Mouse (Mus musculus) gastrocnemius, adult 8-10 months (tissue): ENCODE measurements at regions not wholly inside any gene's neighbourhood (a gene's known extent, or its start where the extent isn't known, plus 50 kb on each side); places are given as distances from the start of the nearest gene placed in this dataset. TPM values are rescaled to one million over a fixed set of nuclear protein-coding genes. Genes with fewer than 3 reads are reported as not detected.

Source experiments
- microRNA-seq: library from miRNA; unstranded; fragments of <30 nt; microRNA quantifications from one replicate; pipeline ENCODE4 v1.2.0, GENCODE M21; 2022

Small RNAs in the stretch of these regions (microRNA-seq; reads per million reads assigned to microRNA genes)
- gene Gm24999 (not detected), gene Gm25000 (not detected)
